Mouse (Mus musculus) v-Abl transformed pro-B cells (cell line): Measurements from ENCODE around the gene Cbx4.

Experiments used
- in situ Hi-C, 2 experiments: fragments of 400-800 bp; cut with MboI; formaldehyde crosslinking; loops; one replicate each; pipeline ENCODE4 v1.15.1; 2025; ENCODE audit not compliant: unreplicated experiment in 2 of 2

Cbx4 gene

GRCm38 (mm10) chr11:119033874-119034558 is 52.0 kb downstream of the Cbx4 start:
- in situ Hi-C loops = loop anchor here (5.0 kb wide), 2 partner anchors 37 to 158 kb away; no protein-coding TSS in a partner anchor
